Mouse (Mus musculus) embryonic facial prominence, embryonic 14.5 days (tissue): ENCODE measurements at regions not wholly inside any gene's neighbourhood (a gene's known extent, or its start where the extent isn't known, plus 50 kb on each side); places are given as distances from the start of the nearest gene placed in this dataset.

Source experiments
- ATAC-seq: fragments of 200-750 bp; cut with Nextera tagmentation; 2 replicates; pipeline ENCODE4 v1.8.0; 2017; ENCODE audit warnings: low read depth, moderate number of reproducible peaks, moderate TSS enrichment
- DNase-seq: peaks from one replicate; pipeline ENCODE4 v3.0.0-alpha.2; 2015; ENCODE audit warnings: low spot score
- H3K27ac ChIP-seq: fragments of 300-500 bp; sonication (generic); replicated peaks from 2 replicates; pipeline ENCODE4 v1.5.1; 2014; ENCODE audit warnings: low read depth, mild to moderate bottlenecking, low read length, moderate library complexity
- H3K27me3 ChIP-seq: fragments of 300-500 bp; sonication (generic); replicated peaks from 2 replicates; pipeline ENCODE4 v1.6.1; 2014; ENCODE audit warnings: low read length; ENCODE audit not compliant: control insufficient read depth, insufficient read depth
- H3K36me3 ChIP-seq: fragments of 300-500 bp; sonication (generic); 2 replicates; pipeline ENCODE4 v1.6.1; 2014; ENCODE audit warnings: low read length, mixed read lengths; ENCODE audit not compliant: control insufficient read depth, insufficient read depth
- H3K4me1 ChIP-seq: fragments of 300-500 bp; sonication (generic); 2 replicates; pipeline ENCODE4 v1.6.1; 2014; ENCODE audit warnings: antibody characterized with exemption, low read length; ENCODE audit not compliant: control insufficient read depth, insufficient read depth
- H3K4me2 ChIP-seq: fragments of 300-500 bp; sonication (generic); 2 replicates; pipeline ENCODE4 v1.6.1; 2014; ENCODE audit warnings: low read depth, mild to moderate bottlenecking, low read length, moderate library complexity, mixed read lengths
- H3K4me3 ChIP-seq: fragments of 300-500 bp; sonication (generic); 2 replicates; pipeline ENCODE4 v1.5.1; 2014; ENCODE audit warnings: low read depth, mild to moderate bottlenecking, low read length
- H3K9ac ChIP-seq: fragments of 300-500 bp; sonication (generic); 2 replicates; pipeline ENCODE4 v1.6.1; 2014; ENCODE audit warnings: low read depth, mild to moderate bottlenecking, low read length, moderate library complexity, mixed read lengths
- H3K9me3 ChIP-seq: fragments of 300-500 bp; sonication (generic); 2 replicates; pipeline ENCODE4 v1.6.1; 2016; ENCODE audit warnings: low read length; ENCODE audit not compliant: control insufficient read depth
- WGBS: fragments of 180-500 bp; shearing (Covaris S2); extraction: QIAGEN DNeasy Blood & Tissue Kit; methylation state at CpG from one replicate; pipeline ENCODE4 v1.1.7; 2014; 5-methylcytosine and 5-hydroxymethylcytosine counted together

DNA sequence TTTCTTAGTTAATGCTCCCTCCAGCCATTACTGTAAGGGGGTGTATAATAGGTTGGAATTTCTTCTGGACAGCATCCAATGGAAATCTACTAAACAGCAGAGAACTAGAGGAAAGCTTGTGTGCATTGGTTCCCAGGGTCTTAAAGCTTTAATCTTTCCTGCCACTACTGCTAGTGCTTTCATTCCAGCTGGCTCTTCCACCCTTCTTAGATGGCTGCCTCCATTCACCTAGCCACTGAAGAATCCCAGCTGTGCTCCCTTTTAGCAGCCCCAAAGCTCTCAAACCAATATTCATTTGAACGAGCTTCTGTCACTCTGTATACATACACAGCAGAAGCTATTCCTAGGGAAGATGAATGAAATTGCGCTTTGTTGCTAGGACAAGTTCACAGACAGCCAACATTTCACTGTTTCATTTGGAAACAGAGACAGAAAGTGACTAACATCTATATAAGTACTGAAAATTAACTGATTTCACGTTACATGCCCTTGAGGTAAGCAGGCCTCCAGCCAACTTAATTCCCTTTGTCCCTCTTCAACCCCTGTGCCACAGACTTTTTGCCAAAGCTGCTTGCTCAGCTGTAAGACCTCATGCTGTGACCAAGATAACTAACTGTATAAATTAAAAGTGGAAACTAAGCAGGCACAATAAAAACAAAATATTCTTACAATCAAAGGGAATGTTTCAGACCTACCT, 388.3 kb downstream of the Gm1140 start:
- ATAC-seq: no peak
- DNase-seq: peak; percentile 40
- Histone ChIP-seq H3K9me3 (no peaks in the 10 kb centered on the region), H3K27ac (no peak overlapping the region), H3K36me3 (no peaks in the 10 kb centered on the region), H3K27me3 (no peaks in the 10 kb centered on the region), H3K9ac (no peak overlapping the region), H3K4me1 (no peaks in the 10 kb centered on the region), H3K4me2 (no peak overlapping the region), H3K4me3 (no peak overlapping the region)
- 67% methylated on average over 3 of the region's 3 CpGs for WGBS

DNA sequence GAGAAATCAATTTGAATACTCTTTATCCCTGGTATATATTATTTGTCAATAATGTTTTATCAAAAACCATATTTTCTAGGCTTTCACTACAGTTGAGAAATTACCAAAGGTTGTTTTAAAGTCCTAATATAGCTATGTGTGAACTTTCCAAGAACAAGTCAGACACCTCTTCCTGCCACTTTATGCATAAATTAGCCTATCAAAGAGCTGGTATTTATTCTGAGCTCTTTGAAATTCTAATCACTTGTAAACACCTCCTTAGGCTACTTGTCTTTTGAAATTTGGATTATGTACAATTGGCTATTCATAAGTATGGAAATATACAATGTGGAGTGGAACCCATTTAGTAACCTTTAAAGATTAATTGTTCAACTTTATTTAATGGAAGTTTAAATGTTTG, 409.5 kb downstream of the Gm1140 start:
- no peak overlapping the region for H3K4me3 ChIP-seq
- no peak overlapping the region for H3K27ac ChIP-seq
- H3K4me1 ChIP-seq: no peaks in the 10 kb centered on the region
- H3K27me3 ChIP-seq: no peaks in the 10 kb centered on the region
- H3K9me3 ChIP-seq: no peaks in the 10 kb centered on the region
- H3K9ac ChIP-seq: no peak overlapping the region
- ATAC-seq (no peak), DNase-seq (no peak)
- H3K4me2 ChIP-seq: no peak overlapping the region
- H3K36me3 ChIP-seq: no peaks in the 10 kb centered on the region

DNA sequence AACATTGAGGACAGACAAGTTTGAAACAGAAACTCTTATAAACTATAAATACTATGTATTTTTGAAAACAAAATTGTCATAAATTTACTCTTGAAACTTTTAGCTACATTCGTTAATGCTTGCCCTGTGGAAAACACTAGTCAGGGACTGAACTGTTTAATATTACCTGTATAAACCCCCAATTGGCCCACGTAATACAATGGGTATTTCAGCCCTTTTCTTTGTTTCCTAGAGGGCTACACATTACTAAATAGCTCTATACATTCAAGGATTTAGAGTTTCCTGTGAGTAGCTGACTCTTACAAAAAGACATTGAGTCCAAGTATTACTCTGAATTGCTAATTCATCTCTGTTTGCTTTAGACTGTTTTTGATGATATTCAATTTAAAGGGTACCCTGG, 409.9 kb downstream of the Gm1140 start:
- no peak overlapping the region for H3K4me2 ChIP-seq
- H3K27ac ChIP-seq: no peak overlapping the region
- H3K4me3 ChIP-seq: no peak overlapping the region
- DNase-seq (no peak), ATAC-seq (no peak)
- 56% methylated on average over 2 of the region's 2 CpGs for WGBS
- no peaks in the 10 kb centered on the region for H3K36me3 ChIP-seq
- no peaks in the 10 kb centered on the region for H3K9me3 ChIP-seq
- H3K9ac ChIP-seq: no peak overlapping the region
- H3K4me1 ChIP-seq: no peaks in the 10 kb centered on the region
- H3K27me3 ChIP-seq: no peaks in the 10 kb centered on the region

GRCm38 (mm10) chrX:67282951-67283350, 410.4 kb downstream of the Gm1140 start:
- ATAC-seq: no peak
- WGBS: 41% methylated on average over 1 of the region's 1 CpGs

DNA sequence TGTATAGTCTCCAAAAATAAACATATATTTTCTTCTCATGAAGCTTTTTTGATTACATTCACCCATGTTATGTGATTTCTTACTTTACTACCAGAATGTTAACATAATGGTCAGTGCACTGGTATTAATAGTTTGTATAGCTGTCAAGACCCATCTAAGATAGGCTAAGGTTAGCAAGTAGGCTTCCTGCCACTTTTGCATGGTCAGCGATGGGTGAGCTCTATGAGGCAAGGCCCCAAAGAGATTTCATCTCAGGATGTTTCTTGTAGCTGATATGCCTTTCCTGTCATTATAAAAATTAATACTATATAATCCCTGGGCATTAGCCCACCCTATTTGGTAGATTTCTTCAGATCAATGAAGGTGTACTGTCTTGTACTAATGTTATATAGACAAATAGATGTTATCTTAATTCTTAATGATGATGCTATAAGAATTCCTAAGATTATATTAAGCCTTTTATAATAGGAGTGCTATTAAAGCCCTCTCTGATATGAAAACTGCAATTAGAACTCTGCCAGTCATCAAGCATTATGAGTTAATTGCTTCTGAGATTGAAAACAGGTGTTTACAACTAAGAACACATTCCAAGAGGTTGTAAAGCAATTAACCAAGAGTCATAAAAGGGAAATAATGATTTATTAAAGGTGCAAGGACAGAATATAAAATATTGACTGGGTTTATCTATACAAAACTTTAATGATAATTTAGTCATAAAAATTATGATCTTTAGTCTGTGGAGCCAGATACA, 454.6 kb downstream of the Gm1140 start:
- H3K4me3 ChIP-seq: no peak overlapping the region
- DNase-seq (no peak), ATAC-seq (no peak)
- H3K4me1 ChIP-seq: no peaks in the 10 kb centered on the region
- H3K36me3 ChIP-seq: no peaks in the 10 kb centered on the region
- H3K27me3 ChIP-seq: no peaks in the 10 kb centered on the region
- no peak overlapping the region for H3K9ac ChIP-seq
- H3K4me2 ChIP-seq: no peak overlapping the region
- H3K27ac ChIP-seq: no peak overlapping the region
- H3K9me3 ChIP-seq: no peaks in the 10 kb centered on the region
- WGBS: 72% methylated on average over 1 of the region's 1 CpGs

More at GRCm38 (mm10) chrX:67282951-67283350, 410.4 kb downstream of the Gm1140 start:
- no peak overlapping the region for H3K4me3 ChIP-seq
- no peaks in the 10 kb centered on the region for H3K36me3 ChIP-seq
- DNase-seq: peak; percentile 1
- no peaks in the 10 kb centered on the region for H3K27me3 ChIP-seq
- no peak overlapping the region for H3K27ac ChIP-seq
- H3K9me3 ChIP-seq: no peaks in the 10 kb centered on the region
- no peaks in the 10 kb centered on the region for H3K4me1 ChIP-seq
- no peak overlapping the region for H3K9ac ChIP-seq
- no peak overlapping the region for H3K4me2 ChIP-seq

DNA sequence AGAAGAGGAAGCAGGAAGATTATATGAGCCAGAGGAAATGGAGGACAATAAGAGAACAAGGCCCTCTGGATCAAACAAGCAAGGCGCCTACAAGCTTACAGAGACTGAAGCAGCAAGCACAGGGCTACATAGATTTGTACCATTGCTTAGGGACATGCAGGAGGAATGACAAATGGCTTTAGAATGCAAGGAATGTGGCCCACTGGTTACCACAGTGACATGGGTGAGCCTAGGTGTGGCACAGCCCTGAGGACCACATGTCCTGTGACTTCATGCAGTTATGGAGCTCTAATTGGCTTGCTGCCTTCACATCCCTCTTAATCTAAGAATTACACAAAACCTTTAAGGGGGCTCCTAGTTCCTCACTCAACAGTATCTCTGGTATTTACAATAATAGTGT, 483.1 kb downstream of the Gm1140 start:
- Histone ChIP-seq H3K9me3 (no peaks in the 10 kb centered on the region), H3K4me3 (no peak overlapping the region), H3K9ac (no peak overlapping the region), H3K4me2 (no peak overlapping the region), H3K36me3 (no peaks in the 10 kb centered on the region), H3K27me3 (no peaks in the 10 kb centered on the region), H3K27ac (no peak overlapping the region), H3K4me1 (no peaks in the 10 kb centered on the region)
- DNase-seq: peak; percentile 0
- WGBS: 82% methylated on average over 1 of the region's 1 CpGs
- no peak for ATAC-seq
